Mouse (Mus musculus) kidney, adult 11 months (tissue): ENCODE results near the gene Galnt12.

ENCODE experiments used
- DNase-seq: peaks from one replicate; pipeline ENCODE4 v3.0.0; 2022

Gene Galnt12

DNA sequence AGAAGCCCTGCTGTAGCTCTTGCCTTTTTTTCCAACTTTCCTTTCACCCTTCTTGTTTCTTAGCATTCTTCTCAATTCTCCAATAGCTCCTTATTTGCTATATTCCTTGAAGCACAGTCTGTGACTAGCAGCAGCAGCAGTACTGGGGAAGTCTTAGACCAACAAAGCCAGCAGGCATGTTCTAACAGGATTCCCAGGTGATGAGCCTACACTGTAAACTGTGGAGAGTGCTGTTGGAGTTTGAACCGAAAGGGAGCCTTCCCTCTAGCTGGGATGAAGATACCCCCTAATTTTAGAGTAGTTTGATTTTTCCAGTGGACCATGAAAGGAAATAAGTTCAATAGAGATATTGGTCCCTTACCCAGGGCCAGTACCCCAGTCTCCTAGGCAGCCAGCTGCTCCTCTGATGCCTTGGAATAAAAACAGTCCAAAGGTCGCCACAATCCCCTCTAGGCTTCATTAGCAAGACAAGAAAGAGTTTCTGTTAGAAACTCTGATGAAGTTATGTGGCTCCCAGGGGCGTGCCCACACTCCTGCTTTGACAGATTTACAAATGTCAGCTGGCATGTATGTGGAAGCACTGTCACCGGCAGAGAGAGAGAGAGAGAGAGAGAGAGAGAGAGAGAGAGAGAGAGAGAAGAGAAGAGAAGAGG, 69.5 kb downstream of the Galnt12 start:
- DNase-seq: no peak

DNA sequence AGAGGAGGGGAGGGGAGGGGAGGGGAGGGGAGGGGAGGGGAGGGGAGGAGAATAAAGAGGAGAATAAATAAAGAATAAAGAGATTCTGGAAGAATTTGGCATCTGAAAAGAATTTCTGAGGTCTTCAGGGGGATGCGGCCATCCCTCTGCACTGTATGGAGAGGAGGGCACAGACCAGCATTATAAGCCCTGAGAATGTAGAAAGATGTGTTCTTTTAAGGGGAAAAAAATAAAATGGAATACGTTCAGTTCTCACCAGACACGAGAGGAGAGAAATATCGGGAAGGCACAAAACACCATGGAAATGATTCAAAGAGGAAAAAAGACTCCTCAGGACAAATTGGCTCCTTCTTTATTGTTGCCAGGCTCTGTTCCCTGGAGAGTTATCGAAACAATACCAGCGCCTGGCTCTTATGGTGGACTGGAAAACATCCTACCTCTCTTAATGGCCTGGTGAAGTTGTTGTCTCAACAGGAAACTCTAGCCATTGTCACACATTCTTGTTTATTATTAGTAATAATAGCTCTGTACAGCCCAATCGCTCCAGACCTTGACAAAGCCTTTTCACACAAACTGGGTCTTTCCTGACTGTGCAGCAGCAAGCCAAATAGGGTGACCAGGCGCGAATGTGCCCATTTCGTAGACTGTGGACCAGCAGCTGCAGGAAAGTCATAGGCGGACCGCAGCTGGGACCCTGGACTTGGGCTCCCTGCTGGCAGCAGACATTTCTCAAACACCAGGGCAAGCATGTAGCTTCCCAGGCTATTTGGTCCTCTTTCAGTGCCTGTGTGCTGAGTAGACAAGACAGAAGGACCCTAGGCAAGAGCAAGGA, 70.3 kb downstream of the Galnt12 start:
- DNase-seq: no peak

DNA sequence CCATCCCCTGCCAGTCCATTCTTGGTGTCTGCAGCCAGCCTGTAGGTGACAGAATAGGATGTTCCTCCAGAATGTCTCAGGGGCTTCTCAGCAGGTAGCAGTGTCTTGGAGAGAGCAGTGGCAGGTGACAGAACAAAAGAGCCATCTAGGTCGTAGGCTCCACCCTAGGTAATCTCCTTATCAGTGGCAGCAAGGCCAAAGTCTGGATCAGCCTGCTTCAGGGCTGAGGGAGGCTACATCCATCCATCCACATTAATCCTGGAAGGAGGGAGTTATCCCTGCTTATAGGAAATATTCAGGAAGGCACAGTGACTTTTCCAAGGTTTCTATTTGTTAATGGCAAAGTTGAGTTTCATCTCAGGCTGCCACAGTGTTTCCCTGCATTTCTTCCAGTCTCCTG, 80.6 kb downstream of the Galnt12 start:
- no peak for DNase-seq
